Mouse (Mus musculus) olfactory bulb, adult 2 months (tissue): ENCODE measurements around the gene Gadd45gip1.

Experiments used
- CTCF ChIP-seq: fragments of 200-500 bp; IDR thresholded peaks from 2 replicates; pipeline ENCODE4 v1.5.1; 2012; ENCODE audit warnings: low read depth, mild to moderate bottlenecking, low read length, moderate library complexity; ENCODE audit not compliant: insufficient read depth
- POLR2A ChIP-seq: fragments of 200-500 bp; IDR thresholded peaks from 2 replicates; pipeline ENCODE4 v1.6.1; 2012; ENCODE audit warnings: mild to moderate bottlenecking, low read depth, low read length, moderate library complexity; ENCODE audit not compliant: insufficient read depth

DNA sequence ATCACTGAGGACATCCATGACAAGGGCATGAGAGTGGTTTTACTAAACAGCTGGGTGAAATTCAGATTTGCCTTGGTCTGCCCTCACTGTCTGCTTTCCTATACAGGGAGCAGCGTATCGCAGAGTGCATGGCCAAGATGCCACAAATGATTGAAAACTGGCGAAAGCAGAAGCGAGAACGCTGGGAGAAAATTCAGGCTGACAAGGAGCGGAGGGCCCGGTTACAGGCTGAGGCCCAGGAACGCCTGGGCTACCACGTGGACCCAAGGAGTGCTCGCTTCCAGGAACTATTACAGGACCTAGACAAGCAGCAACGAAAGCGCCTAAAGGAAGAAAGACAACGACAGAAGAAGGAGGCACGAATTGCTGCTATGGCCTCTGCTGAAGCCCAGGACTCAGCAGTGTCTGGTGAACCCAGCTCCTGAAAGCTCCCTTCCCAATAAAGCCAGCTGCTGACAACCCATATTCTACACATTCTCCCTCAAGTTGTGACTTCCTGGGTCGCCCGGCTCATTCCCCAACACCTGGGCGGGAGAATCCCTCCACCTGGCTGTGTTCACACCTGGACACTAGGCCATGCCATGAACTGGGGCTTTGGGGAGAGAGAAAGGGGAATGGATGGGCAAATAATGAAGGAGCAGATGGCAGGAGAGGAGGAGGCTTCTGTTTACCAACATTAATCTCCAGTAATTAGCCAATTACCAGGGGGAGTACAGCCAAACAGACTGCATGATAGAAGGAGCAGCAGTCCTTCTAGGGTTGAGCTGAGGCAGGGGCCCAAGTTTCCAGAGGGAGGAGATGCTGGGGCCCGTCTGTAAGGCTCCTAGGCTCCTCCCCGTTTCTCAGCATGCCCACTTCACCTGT lies 2.9 kb downstream of the Gadd45gip1 start:
- TF ChIP-seq POLR2A, result no peak
- no peak for TF ChIP-seq CTCF
